ENCODE assay signal across 8 mouse cellular contexts in genomic region chrX:140456279-140456731, GRCm38 (mm10). TPM values are rescaled to one million over a fixed set of nuclear protein-coding genes. Genes with fewer than 3 reads are reported as not detected.
DNase-seq lines count a peak whose midpoint lies in the region; ATAC-seq and TF ChIP-seq lines count a peak whose summit lies in the region.

Gene Prps1 (plus strand): TSS chrX:140456613.

- H3K4me3 ChIP-seq in embryonic facial prominence, embryonic 13.5 days = peak within 1 kb of the TSS; percentile 57
- peak within 1 kb of the TSS; percentile 67 for H3K4me3 ChIP-seq in heart, adult 2 months
- peak within 1 kb of the TSS; percentile 60 for H3K4me3 ChIP-seq in limb, embryonic 13.5 days
- H3K4me3 ChIP-seq in midbrain, embryonic 16.5 days (ENCODE audit: low read depth, low read length) = peak within 1 kb of the TSS; percentile 59

- H3K27me3 ChIP-seq in embryonic facial prominence, embryonic 13.5 days = peaks cover 26% of the 10 kb centered on the region
- H3K27me3 ChIP-seq in heart, adult 2 months (ENCODE audit: control insufficient read depth, insufficient read depth, low read length) = no peaks in the 10 kb centered on the region
- H3K27me3 ChIP-seq in limb, embryonic 13.5 days = peaks cover 6% of the 10 kb centered on the region; the same call in 1 of the 2 replicates
- H3K27me3 ChIP-seq in midbrain, embryonic 16.5 days (ENCODE audit: control insufficient read depth, insufficient read depth, low read depth, low read length) = no peaks in the 10 kb centered on the region

- H3K4me1 ChIP-seq in embryonic facial prominence, embryonic 13.5 days = no peaks in the 10 kb centered on the region
- H3K4me1 ChIP-seq in heart, adult 2 months (ENCODE audit: control insufficient read depth, insufficient read depth, low read length) = no peaks in the 10 kb centered on the region
- no peaks in the 10 kb centered on the region for H3K4me1 ChIP-seq in limb, embryonic 13.5 days
- H3K4me1 ChIP-seq in midbrain, embryonic 16.5 days (ENCODE audit: control insufficient read depth, insufficient read depth, low read length) = no peaks in the 10 kb centered on the region

- peak; percentile 87; the same call in 1 of the 2 replicates for ATAC-seq in embryonic facial prominence, embryonic 13.5 days (ENCODE audit: insufficient number of reproducible peaks, insufficient read depth, low FRiP score, low TSS enrichment, low read depth)
- peak; percentile 93 for ATAC-seq in limb, embryonic 13.5 days (ENCODE audit: low FRiP score, low read depth)
- peak; percentile 97 for ATAC-seq in midbrain, embryonic 16.5 days

- peak; percentile 84 for TF ChIP-seq POLR2A in heart, adult 2 months (IDR thresholded peaks at IDR 0.05; ENCODE audit: insufficient read depth, low read depth, low read length)

- DNase-seq in 3134 (ENCODE audit: extremely low read depth, insufficient read length, low spot score) = peak; percentile 79
- peak; percentile 85 to 89 for DNase-seq in adrenal gland, postnatal 36 days
- DNase-seq in heart, adult 2 months = peak; percentile 83 to 87
- DNase-seq in kidney, adult 8-10 months = peak; percentile 78 to 90
- DNase-seq in spleen, postnatal 10 days (ENCODE audit: low spot score in 2 of 2) = peak; percentile 70 to 92

- H3K79me2 ChIP-seq in heart, adult 2 months (replicated peaks; ENCODE audit: control insufficient read depth, insufficient read depth, low read length) = no peaks in the 10 kb centered on the region

- intact Hi-C loops in heart, adult 2 months (cut with DNase I) = no loop called here

- 29% methylated on average over 26 of the region's 26 CpGs for WGBS in embryonic facial prominence, embryonic 13.5 days
- 15% methylated on average over 26 of the region's 26 CpGs for WGBS in heart, adult 2 months
- WGBS in limb, embryonic 13.5 days = 17% methylated on average over 26 of the region's 26 CpGs
- WGBS in midbrain, embryonic 16.5 days = 15% methylated on average over 26 of the region's 26 CpGs

- H3K27ac ChIP-seq in embryonic facial prominence, embryonic 13.5 days = no peak within 1 kb of the TSS; the same call in 1 of the 2 replicates
- H3K27ac ChIP-seq in heart, adult 2 months = peak within 1 kb of the TSS; percentile 55
- no peak within 1 kb of the TSS for H3K27ac ChIP-seq in limb, embryonic 13.5 days
- peak within 1 kb of the TSS; percentile 64 for H3K27ac ChIP-seq in midbrain, embryonic 16.5 days (ENCODE audit: low read length)

- no peaks in the 10 kb centered on the region for H3K9me3 ChIP-seq in embryonic facial prominence, embryonic 13.5 days
- H3K9me3 ChIP-seq in limb, embryonic 13.5 days = no peaks in the 10 kb centered on the region
- H3K9me3 ChIP-seq in midbrain, embryonic 16.5 days (replicated peaks; ENCODE audit: control insufficient read depth, low read length, poor library complexity, severe bottlenecking) = no peaks in the 10 kb centered on the region

- TF ChIP-seq EP300 in heart, adult 2 months (IDR thresholded peaks at IDR 0.05; ENCODE audit: insufficient read depth, low read depth, low read length) = no peak

- H3K36me3 ChIP-seq in embryonic facial prominence, embryonic 13.5 days = no peaks in the 10 kb centered on the region
- H3K36me3 ChIP-seq in heart, adult 2 months (ENCODE audit: control insufficient read depth, insufficient read depth, low read length) = no peaks in the 10 kb centered on the region
- H3K36me3 ChIP-seq in limb, embryonic 13.5 days = no peaks in the 10 kb centered on the region
- no peaks in the 10 kb centered on the region for H3K36me3 ChIP-seq in midbrain, embryonic 16.5 days (ENCODE audit: control insufficient read depth, insufficient read depth, low read length)

- peak within 1 kb of the TSS; percentile 60 for H3K4me2 ChIP-seq in embryonic facial prominence, embryonic 13.5 days
- peak within 1 kb of the TSS; percentile 64 for H3K4me2 ChIP-seq in limb, embryonic 13.5 days (replicated peaks)
- H3K4me2 ChIP-seq in midbrain, embryonic 16.5 days (ENCODE audit: low read length) = peak within 1 kb of the TSS; percentile 53

- H3K9ac ChIP-seq in embryonic facial prominence, embryonic 13.5 days = peak within 1 kb of the TSS; percentile 70
- H3K9ac ChIP-seq in heart, adult 2 months (ENCODE audit: low read depth, low read length) = peak within 1 kb of the TSS; percentile 75
- H3K9ac ChIP-seq in limb, embryonic 13.5 days = peak within 1 kb of the TSS; percentile 66
- peak within 1 kb of the TSS; percentile 69 for H3K9ac ChIP-seq in midbrain, embryonic 16.5 days (ENCODE audit: low read depth, low read length)

- no peak for TF ChIP-seq CTCF in heart, adult 2 months (IDR thresholded peaks at IDR 0.05)

RNA-seq across cellular contexts. Expression of gene Prps1, which starts in this region (rescaled TPM):
- total RNA-seq in adrenal gland, postnatal 36 days (2021) = 10 to 100 TPM; 20.7 to 25.6 TPM
- polyA plus RNA-seq in embryonic facial prominence, embryonic 13.5 days (2015; fragmentation: Nextera tagmentation; extraction: Ambion mirVana) = 54.6 and 59.7 TPM in 2 replicates
- total RNA-seq in heart, adult 2 months (2021) = 10 to 100 TPM; 24.5 to 28.0 TPM
- polyA plus RNA-seq in heart, adult 2 months (2012; rRNA removed) = 14.9 and 23.4 TPM in 2 replicates
- 57.1 and 61.6 TPM in 2 replicates for polyA plus RNA-seq in limb, embryonic 13.5 days (2015; fragmentation: Nextera tagmentation; extraction: Ambion mirVana)
- polyA plus RNA-seq in midbrain, embryonic 16.5 days (2015; fragmentation: Nextera tagmentation; extraction: Ambion mirVana) = 88.0 and 94.6 TPM in 2 replicates

Comparison
In these comparisons a context has a peak if more than half of its experiments do, and no peak if none do; other contexts are left out.
1. H3K27ac ChIP-seq: peak in heart, adult 2 months (single experiment) and midbrain, embryonic 16.5 days (single experiment); none in embryonic facial prominence, embryonic 13.5 days (single experiment) and limb, embryonic 13.5 days (single experiment).
2. Peak in every context shown above with its lines, with median percentiles within 50 percentile points of each other: DNase-seq, ATAC-seq, H3K4me2 ChIP-seq, H3K4me3 ChIP-seq and H3K9ac ChIP-seq.